Mouse (Mus musculus): ENCODE measurements at regions not wholly inside any gene's neighbourhood (a gene's known extent, or its start where the extent isn't known, plus 50 kb on each side); places are given as distances from the start of the nearest gene placed in this dataset.

DNA sequence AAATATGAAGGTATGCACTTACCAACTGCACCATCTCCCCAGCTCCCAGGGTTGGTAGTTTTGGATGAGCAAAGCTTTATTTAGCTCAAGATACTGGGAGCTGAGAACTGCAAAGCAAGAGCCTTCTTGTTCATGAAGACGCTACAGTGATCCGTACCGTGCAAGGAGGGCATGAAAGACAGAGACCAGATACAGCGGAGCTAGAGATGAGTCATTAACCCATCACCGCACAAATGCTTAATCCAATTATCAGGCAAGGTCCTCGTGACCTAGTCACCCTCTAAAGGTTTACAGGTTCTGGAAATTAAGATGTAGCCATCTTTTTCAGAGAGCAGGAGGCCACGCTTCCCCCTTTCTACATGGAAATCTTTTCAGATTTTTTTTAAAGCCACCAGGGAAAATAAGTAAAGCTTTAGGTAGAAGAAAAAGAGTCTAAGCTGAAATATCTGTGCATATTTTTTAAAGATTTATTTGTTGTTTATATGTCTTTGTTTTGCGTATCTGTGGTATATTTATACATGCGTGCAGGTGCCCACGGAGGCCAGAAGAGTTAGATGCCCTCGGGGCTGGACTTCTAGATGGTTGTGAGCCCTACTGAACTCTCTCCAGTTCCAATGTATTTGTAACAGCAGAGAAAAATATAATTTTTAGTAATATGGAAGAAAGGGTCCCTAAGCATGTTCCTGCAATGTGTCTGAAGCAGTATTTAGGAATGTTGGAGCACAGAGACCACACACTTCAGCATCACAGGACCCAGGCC lies 200.0 kb upstream of the Klf3 start:
- in situ Hi-C loops (cut with MboI, MseI), result no loop called here

DNA sequence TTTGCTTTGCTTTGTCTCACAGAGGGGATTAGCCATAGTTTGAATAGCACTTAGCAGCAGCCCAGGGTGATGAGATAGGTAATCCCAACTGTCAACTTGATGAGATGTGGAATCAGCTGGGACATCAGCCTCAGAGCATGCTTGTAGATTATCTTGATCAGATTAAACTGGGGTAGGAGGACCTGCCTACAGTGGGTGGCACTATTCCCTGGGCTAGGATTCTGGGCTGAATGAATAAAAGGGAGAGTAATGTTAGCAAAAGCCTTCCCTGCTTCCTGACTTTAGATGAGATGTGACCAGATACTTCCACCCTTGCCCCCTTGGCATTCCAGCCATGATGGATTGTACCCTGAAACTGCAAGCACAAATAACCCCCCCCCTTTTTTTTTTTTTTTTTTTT lies 198.0 kb upstream of the Klf3 start:
- in situ Hi-C loops (cut with MboI, MseI), result no loop called here

DNA sequence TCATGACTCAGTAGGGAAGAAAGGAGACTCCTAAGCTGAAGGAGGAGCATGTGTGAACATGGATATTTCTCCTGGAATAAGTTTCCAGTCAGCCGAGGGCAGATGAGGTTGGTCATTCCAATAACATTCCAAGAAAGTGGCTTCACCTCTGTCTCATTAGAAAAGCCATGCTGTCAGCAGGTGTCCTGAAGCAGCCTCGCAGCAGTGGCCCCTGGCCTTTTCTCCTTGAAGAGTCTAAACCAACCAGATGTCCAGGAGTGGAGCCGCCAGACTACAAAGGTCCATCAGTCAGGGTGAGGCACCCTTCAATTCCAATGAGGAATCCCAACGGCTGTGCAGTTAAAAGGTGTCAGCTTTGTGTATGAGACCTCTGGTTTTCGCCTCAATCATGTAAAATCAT lies 197.2 kb upstream of the Klf3 start:
- in situ Hi-C loops (cut with MboI, MseI), result no loop called here

DNA sequence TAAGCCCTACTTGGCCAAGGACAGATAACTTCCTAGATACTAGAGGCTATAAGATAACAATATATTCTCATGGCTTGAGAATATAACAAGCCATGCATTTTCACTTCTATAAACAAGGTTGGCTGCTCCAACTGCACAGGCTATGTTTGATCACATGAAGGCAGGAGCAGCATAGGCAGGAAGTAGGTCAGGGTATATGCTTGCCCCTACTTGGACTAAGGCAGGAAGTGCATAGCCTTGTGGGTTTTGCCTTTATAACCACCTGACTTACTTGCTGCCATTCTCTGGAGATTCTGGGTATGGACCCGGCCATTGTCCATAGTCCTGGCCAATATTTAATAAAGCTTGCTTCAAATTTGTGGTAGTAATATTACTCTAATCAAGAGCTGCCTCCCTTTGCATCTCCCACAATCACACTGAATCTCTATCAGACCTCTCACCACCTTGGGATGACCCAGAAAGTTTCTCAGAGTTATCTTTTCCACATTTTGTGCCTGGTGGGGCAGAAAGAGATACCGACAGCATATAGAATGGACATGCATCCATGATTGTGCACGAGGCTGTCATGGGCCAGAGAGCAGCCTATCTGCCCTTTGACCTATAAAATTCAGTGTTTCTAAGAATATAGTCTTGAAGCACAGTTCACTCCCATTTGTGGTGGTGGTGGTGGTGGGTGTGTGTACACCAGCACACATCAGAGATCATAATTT lies 193.7 kb upstream of the Klf3 start:
- in situ Hi-C loops (cut with MboI, MseI), result no loop called here

DNA sequence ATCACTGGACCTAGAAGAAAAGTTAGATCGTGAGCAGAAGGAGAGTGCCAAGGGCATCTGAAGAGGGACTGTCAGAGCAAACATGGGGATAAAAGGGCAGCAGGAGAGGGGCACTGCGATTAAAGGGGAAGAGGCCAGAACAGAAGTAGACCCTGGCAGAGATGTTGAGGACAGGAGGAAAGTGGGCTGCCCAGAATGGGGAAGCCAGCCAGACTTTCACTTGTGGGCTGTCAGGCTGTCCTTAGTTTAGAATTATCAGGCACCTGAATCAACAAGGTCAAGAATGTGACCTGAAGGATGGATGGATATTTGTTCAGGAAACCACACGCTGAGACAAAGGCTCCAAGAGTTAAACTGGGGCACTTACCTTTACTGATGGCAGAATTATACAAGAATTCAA lies 193.0 kb upstream of the Klf3 start:
- in situ Hi-C loops (cut with MboI, MseI), result no loop called here

DNA sequence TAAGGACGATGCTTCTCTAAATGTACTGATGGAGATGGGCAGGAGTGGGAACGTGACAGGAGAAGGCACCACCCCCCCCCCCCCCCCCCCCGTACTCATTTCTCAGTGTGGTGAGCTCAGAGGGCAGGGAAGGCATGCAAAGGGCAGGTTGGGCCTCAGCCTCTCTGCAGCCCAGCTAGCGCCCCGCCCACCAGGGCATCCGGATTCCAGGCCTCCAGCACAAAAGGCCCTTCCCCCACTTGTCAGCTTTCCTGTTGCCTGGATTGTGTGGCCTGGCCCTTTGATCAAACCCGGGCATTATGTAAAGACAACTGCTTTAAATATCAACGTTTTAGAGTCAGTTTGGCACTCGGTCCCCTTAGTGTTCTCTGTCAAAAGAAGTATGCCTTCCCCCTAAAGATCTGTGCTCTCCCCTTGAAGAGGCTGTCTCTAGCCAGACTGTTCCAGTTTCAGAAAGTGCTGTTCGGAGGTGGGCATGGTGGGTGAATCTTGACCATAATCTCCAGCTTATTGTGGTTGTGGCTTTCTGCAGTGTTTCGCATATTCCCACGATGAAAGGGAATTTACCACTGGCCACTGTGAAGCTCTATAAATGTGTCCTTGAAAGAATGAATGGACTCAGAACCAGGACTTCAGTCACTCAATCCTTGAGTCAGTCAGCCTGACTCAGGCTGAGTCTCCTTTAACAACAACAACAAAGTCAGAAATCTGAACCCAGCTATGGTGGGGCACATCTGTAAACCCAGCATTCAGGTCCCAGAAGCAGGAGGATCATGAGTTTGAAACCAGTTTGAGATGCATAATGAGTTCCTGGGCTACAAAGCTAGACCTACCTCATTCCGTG lies 192.4 kb upstream of the Klf3 start:
- in situ Hi-C loops (cut with MboI, MseI), result no loop called here

DNA sequence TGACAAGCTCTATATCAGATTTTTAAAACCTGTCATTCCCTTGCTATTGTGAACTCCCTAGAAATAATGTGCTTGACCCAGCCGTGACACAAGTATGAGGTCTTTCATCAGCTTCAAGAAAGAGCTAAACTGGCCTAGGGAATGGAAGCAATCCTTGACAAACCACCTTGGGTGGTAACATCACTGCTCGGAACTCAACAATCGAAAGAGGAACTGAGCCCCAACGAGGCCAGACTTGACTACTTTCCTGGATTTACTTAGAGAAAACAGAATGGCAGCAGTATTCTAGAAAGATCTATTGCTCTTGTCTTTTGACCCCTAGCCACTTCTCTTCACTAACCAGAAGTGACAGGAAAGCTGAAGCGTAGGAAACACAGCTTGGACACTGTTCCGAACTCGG lies 191.2 kb upstream of the Klf3 start:
- in situ Hi-C loops (cut with MboI, MseI), result no loop called here

DNA sequence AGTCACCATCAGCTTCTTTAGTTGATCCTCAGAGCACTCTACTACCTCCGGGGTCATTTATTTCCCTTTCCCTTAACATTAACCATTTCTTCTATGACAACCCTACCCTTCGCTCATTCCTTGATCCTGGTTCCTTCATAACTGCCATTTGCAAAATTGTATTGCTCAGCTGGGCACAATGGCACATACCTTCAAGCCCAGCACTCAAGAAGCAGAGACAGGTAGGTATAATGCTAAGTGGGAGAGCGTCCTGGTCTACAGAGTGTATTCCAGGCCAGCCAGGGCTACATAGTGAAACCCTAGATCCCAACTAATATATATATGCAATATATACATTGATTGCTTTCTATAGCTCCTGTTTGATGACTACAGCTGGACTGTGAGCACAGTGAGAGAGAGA lies 189.5 kb upstream of the Klf3 start:
- in situ Hi-C loops (cut with MboI, MseI), result no loop called here

DNA sequence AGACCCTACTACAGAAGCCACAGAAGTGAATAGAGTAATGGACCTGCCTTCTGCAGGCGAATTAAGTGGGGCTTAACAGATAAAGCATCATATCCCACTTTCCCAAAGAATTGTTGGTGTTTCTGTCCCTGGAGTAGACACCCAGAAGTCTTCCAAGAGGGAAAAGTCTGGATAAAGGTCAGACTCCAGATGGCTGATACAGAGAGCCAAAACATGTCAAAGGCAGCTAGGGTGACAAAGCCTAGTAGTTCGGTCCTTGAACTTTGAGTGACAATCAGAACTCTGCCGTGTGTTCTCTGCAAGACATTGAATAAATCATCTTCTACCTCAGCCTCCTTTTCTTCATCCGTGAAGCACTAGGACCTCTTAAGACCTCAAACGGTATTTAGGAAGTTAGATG lies 185.1 kb upstream of the Klf3 start:
- in situ Hi-C loops (cut with MboI, MseI), result no loop called here

DNA sequence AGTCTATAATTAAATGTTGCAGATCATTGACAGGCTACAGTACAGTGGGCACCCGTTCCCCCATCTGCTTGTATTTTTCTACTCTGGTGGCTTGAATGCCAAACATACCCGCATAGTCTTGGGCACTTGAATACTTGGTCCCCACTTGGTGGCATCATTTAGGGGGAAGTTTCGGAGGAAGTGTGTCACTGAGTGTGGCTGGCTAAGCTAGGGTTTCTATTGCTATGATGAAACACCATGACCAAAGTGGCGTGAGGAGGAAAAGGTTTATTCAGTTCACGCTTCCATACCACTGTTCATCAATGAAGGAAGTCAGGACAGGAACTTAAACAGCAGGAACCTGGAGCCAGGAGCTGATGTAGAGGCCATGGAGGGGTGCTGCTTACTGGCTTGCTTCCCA lies 183.4 kb upstream of the Klf3 start:
- in situ Hi-C loops (cut with MboI, MseI), result no loop called here

DNA sequence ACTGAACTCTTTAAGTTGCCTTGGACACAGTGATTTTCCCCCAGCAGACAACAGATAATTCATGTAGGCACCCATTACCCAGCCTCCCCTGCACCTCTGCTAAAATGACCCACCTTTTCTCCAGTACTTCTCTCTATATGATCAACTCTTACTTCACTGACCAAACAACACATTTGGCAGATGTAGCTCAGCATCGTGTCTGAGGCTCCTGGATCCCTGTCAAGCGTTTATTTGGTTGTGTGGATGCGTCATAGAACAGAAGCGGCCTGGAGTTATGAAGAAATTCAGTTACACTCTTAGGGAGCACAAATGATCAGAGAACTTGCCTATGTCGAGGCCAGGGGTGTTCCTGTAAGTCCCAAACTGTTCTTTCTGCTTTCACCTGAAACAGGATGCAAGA lies 182.5 kb upstream of the Klf3 start:
- in situ Hi-C loops (cut with MboI, MseI), result no loop called here

DNA sequence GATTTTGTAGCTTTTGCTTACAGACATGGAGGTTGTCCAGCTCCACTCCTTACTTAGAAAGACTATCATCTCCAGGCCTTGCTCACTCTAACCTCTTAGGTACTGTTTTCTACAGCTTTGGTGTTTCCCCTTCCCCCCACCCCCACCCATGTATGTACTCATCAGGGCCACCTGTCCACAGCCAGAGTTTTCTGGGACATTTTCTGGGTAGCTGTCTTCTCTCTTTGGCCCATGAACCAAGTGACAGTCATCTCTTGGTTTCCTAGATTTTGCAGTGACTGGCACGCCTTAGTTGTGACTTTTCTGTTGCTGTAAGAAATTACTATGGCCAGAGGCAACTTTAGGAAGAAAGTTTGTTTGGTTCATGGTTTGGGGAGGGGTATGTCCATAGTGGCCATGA lies 181.8 kb upstream of the Klf3 start:
- in situ Hi-C loops (cut with MboI, MseI), result no loop called here

DNA sequence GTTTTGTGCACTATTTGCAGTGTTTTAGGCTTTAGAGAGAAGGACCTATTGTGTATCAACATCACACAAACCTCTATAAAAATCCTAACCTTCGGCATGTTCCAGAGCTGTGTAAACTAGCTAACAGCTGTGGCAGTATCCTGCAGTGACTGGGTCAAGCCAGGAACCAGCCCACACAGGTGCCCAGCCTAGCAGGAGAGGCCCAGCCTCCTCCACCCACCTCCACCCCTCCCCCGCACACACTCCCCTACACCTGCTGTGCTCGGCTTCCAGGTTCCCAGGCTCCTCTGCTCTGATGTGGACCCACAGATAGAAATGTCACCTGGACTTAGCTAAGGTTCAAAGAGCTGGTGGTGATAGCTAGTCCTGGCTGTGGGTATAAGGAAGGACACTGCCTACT lies 179.5 kb upstream of the Klf3 start:
- in situ Hi-C loops (cut with MboI, MseI), result no loop called here

DNA sequence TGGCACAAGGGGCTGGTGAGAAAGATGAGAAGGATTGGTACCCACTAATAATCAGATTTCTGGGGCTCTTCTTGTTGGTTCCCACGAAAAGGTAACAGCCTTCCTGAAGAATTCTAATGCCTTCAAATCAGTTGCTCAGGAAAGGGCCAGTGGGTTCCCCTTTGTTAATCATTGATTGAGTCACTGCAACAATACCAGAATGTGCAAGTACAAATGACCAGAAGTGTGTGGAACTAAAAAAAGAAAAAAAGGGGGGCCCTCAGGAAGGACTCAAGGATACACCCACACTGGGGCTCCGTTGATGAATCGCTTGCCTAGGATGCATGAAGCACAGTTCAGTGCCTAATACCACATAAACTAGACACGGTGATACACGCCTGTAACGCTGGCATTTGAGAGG lies 179.0 kb upstream of the Klf3 start:
- in situ Hi-C loops (cut with MboI, MseI), result no loop called here

DNA sequence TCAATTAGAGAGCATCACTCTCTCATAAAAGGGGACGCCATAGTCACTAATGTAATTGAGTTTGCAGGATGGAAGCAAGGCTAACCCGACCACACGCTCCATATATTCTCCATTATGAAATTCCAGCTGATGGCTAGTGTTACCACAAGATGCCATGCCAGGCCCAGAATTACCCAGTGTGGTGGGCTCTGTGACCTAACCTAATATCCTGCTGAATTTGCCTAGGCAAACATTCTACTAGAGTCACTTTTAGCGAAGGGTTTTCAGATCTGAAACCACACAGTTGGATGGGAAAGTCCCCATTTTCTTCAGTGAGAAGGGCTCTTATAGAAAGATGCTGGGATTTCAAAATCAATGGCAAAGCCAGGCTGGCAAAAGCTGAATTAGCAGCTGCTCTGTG lies 177.8 kb upstream of the Klf3 start:
- in situ Hi-C loops (cut with MboI, MseI), result no loop called here

DNA sequence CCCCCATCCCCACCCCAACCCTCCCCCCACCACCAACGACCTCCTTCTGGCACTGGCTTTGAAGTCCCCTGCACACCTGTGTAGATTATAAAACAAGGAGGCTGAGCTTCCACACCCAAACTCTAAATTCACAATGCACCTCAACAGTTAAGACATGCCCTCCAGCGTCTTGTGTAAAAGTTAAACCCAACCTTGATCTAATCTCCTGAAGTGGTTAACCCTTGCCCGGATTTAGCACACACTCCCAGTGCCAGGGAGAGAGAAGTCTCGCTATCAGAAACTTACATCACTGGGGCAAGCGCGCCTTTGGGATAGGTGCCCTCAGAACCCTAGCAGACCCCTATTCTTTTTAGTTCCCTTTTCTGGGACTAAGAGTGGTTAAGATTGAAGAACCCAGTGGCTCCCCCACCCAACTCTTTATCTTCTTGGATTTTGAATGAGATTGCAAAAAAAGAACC lies 177.3 kb upstream of the Klf3 start:
- in situ Hi-C loops (cut with MboI, MseI), result no loop called here

DNA sequence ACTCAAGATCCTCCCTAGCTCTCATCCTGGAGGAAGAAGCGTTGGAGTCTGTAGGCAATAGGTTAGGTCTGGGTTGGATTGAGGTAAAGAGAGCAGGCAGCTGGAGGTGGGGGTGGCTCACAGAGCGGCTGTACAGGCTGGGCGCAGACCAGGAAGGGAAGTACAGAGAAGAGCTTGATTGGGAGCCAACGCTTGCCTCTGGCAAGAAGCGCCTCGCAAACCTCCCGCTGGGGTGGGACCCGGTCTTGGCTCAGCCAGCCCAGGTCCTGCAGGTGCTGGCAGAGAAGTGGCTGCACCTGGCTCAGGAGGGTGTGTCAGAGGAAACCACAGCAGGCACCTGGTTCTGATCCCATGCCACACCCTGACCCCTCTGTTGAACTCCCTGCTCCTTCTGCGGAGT lies 176.8 kb upstream of the Klf3 start:
- in situ Hi-C loops (cut with MboI, MseI), result no loop called here

DNA sequence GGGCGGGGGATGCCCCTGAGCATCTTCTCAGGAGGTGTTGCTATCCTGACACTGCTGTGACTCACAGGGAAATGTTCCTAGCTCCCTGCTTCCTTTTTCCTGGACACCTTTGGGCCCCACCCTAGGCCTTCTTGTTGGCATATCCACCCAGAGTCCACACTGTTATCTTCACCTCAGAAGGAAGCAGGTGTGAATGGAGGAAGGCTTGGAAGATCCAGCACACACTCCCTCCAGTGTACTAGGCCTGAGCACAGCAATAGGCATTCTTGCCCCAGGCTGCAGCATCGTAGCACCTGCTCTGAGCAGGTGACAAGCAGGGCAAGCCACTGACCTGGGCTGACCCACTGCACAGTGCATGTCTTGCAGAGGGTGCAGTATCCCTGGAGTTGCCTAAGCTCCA lies 172.6 kb upstream of the Klf3 start:
- in situ Hi-C loops (cut with MboI, MseI), result no loop called here

DNA sequence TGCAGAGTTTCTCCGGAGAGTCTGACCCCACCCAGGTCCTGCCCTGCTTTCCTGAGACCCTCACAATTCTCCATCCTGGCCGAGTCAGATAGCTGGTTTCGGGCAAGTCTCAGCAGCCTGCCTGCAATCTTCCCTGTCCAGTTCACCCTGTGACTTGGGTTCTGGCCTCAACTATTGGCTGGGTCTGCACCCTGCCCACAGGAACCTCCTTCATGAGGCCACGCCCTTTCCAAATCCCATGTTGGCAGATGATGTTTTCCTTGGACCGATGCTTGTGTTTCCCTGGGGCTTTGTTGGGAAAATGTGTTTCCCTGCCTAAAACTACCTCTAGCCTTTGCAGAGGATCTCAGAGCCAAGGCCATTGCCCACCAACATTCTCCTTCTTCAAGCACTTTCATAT lies 171.0 kb upstream of the Klf3 start:
- in situ Hi-C loops (cut with MboI, MseI), result no loop called here

DNA sequence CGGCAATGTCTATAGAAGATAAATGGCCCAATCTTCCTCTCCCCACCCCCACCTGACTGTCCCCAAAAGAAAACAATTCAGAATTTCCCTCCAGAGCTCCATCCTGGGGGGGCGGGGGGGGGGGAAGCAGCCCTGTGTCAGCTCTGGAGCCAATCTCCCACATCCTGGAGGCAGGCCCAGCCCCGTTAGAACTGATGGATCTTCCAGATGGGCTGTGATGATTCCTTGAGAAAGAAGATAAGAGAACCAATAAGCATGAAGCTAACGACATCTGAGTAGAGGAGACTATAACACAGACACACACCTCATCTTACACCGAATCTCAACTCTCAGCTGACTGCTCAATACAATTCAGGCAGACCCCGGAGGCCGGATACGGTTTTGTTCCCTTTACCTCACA lies 169.2 kb upstream of the Klf3 start:
- in situ Hi-C loops (cut with MboI, MseI), result no loop called here

DNA sequence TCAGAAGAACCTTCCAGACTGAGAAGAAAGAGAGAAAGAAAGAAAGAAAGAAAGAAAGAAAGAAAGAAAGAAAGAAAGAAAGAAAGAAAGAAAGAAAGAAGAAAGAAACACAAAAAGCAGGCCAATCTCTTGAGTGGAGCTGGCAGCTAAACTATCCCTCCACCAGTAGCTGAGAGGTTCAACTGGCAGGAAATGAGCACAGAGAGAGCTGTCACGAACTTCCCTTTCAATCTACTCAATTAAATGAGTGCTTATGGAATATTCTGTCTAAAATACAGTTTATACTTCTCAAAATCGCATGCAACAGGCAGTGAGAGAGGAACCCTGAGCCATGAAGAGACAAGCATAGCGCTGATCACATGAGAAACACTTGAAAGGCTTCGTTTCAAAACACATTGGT lies 168.5 kb upstream of the Klf3 start:
- in situ Hi-C loops (cut with MboI, MseI), result no loop called here

DNA sequence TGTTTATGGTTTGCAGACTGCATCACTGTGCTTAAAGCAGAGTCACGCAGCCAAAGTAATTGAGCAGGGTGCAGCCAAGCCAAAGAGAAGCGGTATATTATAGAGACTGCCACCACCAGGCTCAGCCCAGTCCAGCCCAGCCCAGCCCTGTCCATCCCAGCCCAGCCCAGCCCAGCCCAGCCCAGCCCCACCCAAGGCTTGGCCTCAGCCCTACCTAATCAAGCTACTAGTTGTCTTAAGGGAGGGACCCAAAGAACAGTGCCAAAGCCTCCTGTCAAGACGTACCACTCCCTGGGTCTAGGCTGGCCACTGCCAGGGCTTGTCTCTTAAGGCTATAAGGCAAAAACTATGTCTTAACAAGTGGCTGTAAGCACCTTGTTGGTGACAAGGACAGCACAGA lies 166.9 kb upstream of the Klf3 start:
- in situ Hi-C loops (cut with MboI, MseI), result no loop called here

DNA sequence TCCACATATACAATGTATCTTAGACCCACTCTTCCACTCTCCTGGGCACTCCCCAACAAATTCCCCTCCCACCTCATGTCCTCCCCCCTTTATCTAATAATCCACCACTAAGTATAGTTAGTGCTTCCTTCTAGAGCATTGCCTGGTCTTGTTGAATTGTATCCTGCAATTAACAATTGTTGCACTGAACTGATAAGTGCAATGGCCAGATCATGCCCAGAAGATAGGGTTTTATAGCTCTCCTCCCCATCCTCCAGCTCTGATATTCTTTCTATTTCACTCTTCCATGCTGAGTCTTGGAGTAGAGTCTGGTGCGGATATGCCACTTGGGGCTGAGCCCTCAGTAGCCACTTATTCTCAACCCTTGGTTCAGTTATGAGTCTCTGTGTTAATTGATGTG lies 159.6 kb upstream of the Klf3 start:
- in situ Hi-C loops (cut with MboI, MseI), result no loop called here

All from T-helper 1 cell (primary cell).